Mouse (Mus musculus) limb, embryonic 11.5 days (tissue): ENCODE measurements around the gene Cnpy1. TPM values are rescaled to one million over a fixed set of nuclear protein-coding genes. Genes with fewer than 3 reads are reported as not detected.

Experiments
- ATAC-seq: fragments of 200-750 bp; cut with Nextera tagmentation; 2 replicates; pipeline ENCODE4 v1.8.0; 2017; ENCODE audit warnings: low read depth; ENCODE audit not compliant: insufficient number of reproducible peaks, low FRiP score, low TSS enrichment
- DNase-seq: peaks from one replicate; pipeline ENCODE4 v3.0.0-alpha.2; 2015; ENCODE audit warnings: low spot score
- H3K27ac ChIP-seq: fragments of 300-500 bp; sonication (generic); replicated peaks from 2 replicates; pipeline ENCODE4 v1.5.1; 2014; ENCODE audit warnings: low read depth, mild to moderate bottlenecking, low read length
- H3K27me3 ChIP-seq: fragments of 300-500 bp; sonication (generic); 2 replicates; pipeline ENCODE4 v1.6.1; 2014; ENCODE audit warnings: mild to moderate bottlenecking, low read length, mixed read lengths; ENCODE audit not compliant: control insufficient read depth, insufficient read depth
- H3K36me3 ChIP-seq: fragments of 300-500 bp; sonication (generic); 2 replicates; pipeline ENCODE4 v1.6.1; 2014; ENCODE audit warnings: mild to moderate bottlenecking, low read length, moderate library complexity, mixed read lengths; ENCODE audit not compliant: control insufficient read depth, insufficient read depth
- H3K4me1 ChIP-seq: fragments of 300-500 bp; sonication (generic); 2 replicates; pipeline ENCODE4 v1.6.1; 2014; ENCODE audit warnings: low read length, mixed read lengths; ENCODE audit not compliant: control insufficient read depth, insufficient read depth
- H3K4me2 ChIP-seq: fragments of 300-500 bp; sonication (generic); 2 replicates; pipeline ENCODE4 v1.6.1; 2014; ENCODE audit warnings: low read depth, mild to moderate bottlenecking, moderate library complexity; ENCODE audit not compliant: severe bottlenecking
- H3K4me3 ChIP-seq: fragments of 300-500 bp; sonication (generic); 2 replicates; pipeline ENCODE4 v1.5.1; 2014; ENCODE audit warnings: low read depth, low read length
- H3K9ac ChIP-seq: fragments of 300-500 bp; sonication (generic); 2 replicates; pipeline ENCODE4 v1.6.1; 2014; ENCODE audit warnings: mild to moderate bottlenecking, low read length
- H3K9me3 ChIP-seq: fragments of 300-500 bp; sonication (generic); 2 replicates; pipeline ENCODE4 v1.6.1; 2016; ENCODE audit warnings: low read length; ENCODE audit not compliant: control insufficient read depth
- WGBS: fragments of 180-500 bp; shearing (Covaris S2); extraction: QIAGEN DNeasy Blood & Tissue Kit; methylation state at CpG from one replicate; pipeline ENCODE4 v1.1.7; 2014; 5-methylcytosine and 5-hydroxymethylcytosine counted together
- polyA plus RNA-seq: library from polyadenylated mRNA; unstranded; fragments of >200 nt; fragmentation: Nextera tagmentation; extraction: Ambion mirVana; gene quantifications from 2 replicates; pipeline ENCODE4 v1.2.1, GENCODE M21; 2014

The Cnpy1 gene
- polyA plus RNA-seq, 1 experiment from 2014 or later: not detected

GRCm38 (mm10) chr5:28191201-28192098 lies 54.2 kb downstream of the Cnpy1 start:
- DNase-seq: no peak
- WGBS: 58% methylated on average over 3 of the region's 3 CpGs

GRCm38 (mm10) chr5:28179237-28179790 lies 66.3 kb downstream of the Cnpy1 start:
- no peaks in the 10 kb centered on the region for H3K9me3 ChIP-seq
- WGBS: 24% methylated on average over 7 of the region's 7 CpGs
- DNase-seq (no peak), ATAC-seq (no peak)
- no peaks in the 10 kb centered on the region for H3K36me3 ChIP-seq
- no peak overlapping the region for H3K4me2 ChIP-seq
- H3K27ac ChIP-seq: no peak overlapping the region
- peaks cover 48% of the 10 kb centered on the region for H3K27me3 ChIP-seq
- H3K9ac ChIP-seq: no peak overlapping the region
- no peaks in the 10 kb centered on the region for H3K4me1 ChIP-seq
- no peak overlapping the region for H3K4me3 ChIP-seq

More at GRCm38 (mm10) chr5:28191201-28192098, 54.2 kb downstream of the Cnpy1 start:
- Histone ChIP-seq H3K4me2 (no peak overlapping the region), H3K36me3 (no peaks in the 10 kb centered on the region), H3K4me3 (no peak overlapping the region), H3K27ac (no peak overlapping the region), H3K9me3 (no peaks in the 10 kb centered on the region), H3K4me1 (no peaks in the 10 kb centered on the region), H3K27me3 (no peaks in the 10 kb centered on the region), H3K9ac (no peak overlapping the region)
- ATAC-seq: no peak

GRCm38 (mm10) chr5:28178322-28178721 lies 67.3 kb downstream of the Cnpy1 start:
- Histone ChIP-seq H3K36me3 (no peaks in the 10 kb centered on the region), H3K27ac (no peak overlapping the region), H3K9me3 (no peaks in the 10 kb centered on the region), H3K4me2 (no peak overlapping the region), H3K4me3 (no peak overlapping the region), H3K9ac (no peak overlapping the region), H3K27me3 (peaks cover 57% of the 10 kb centered on the region), H3K4me1 (no peaks in the 10 kb centered on the region)
- ATAC-seq (no peak), DNase-seq (no peak)
- 20% methylated on average over 5 of the region's 5 CpGs for WGBS

GRCm38 (mm10) chr5:28176585-28176984 lies 69.0 kb downstream of the Cnpy1 start:
- Histone ChIP-seq H3K4me1 (no peaks in the 10 kb centered on the region), H3K4me2 (no peak overlapping the region), H3K27me3 (peaks cover 72% of the 10 kb centered on the region), H3K27ac (no peak overlapping the region), H3K9ac (no peak overlapping the region), H3K9me3 (no peaks in the 10 kb centered on the region), H3K36me3 (no peaks in the 10 kb centered on the region), H3K4me3 (no peak overlapping the region)
- DNase-seq (no peak), ATAC-seq (no peak)
- 6% methylated on average over 2 of the region's 2 CpGs for WGBS

GRCm38 (mm10) chr5:28176023-28176422 lies 69.6 kb downstream of the Cnpy1 start:
- Histone ChIP-seq H3K9me3 (no peaks in the 10 kb centered on the region), H3K27me3 (peaks cover 76% of the 10 kb centered on the region), H3K36me3 (no peaks in the 10 kb centered on the region), H3K27ac (no peak overlapping the region), H3K9ac (no peak overlapping the region), H3K4me1 (no peaks in the 10 kb centered on the region), H3K4me2 (no peak overlapping the region), H3K4me3 (no peak overlapping the region)
- DNase-seq (no peak), ATAC-seq (no peak)
- 12% methylated on average over 4 of the region's 4 CpGs for WGBS

- ATAC-seq (no peak), DNase-seq (no peak)
- 2% methylated on average over 10 of the region's 10 CpGs for WGBS
- Histone ChIP-seq H3K27me3 (peaks cover 80% of the 10 kb centered on the region), H3K4me3 (no peak overlapping the region), H3K4me1 (no peaks in the 10 kb centered on the region), H3K9me3 (no peaks in the 10 kb centered on the region), H3K36me3 (no peaks in the 10 kb centered on the region), H3K27ac (no peak overlapping the region), H3K4me2 (no peak overlapping the region), H3K9ac (no peak overlapping the region)
These were observed 70.1 kb downstream of the Cnpy1 start for GRCm38 (mm10) chr5:28175570-28175919.

- no peak overlapping the region for H3K4me3 ChIP-seq
These were observed 70.6 kb downstream of the Cnpy1 start for GRCm38 (mm10) chr5:28174876-28175569.

GRCm38 (mm10) chr5:28174086-28174485 lies 71.5 kb downstream of the Cnpy1 start:
- H3K9me3 ChIP-seq: no peaks in the 10 kb centered on the region
- H3K4me2 ChIP-seq: no peak overlapping the region
- H3K9ac ChIP-seq: no peak overlapping the region
- H3K36me3 ChIP-seq: no peaks in the 10 kb centered on the region
- peaks cover 84% of the 10 kb centered on the region for H3K27me3 ChIP-seq
- H3K4me1 ChIP-seq: no peaks in the 10 kb centered on the region
- H3K27ac ChIP-seq: no peak overlapping the region
- ATAC-seq: no peak
- WGBS: under 1% methylated on average over 9 of the region's 9 CpGs
- no peak overlapping the region for H3K4me3 ChIP-seq
- DNase-seq: no peak

More at GRCm38 (mm10) chr5:28174876-28175569, 70.6 kb downstream of the Cnpy1 start:
- Histone ChIP-seq H3K36me3 (no peaks in the 10 kb centered on the region), H3K27me3 (peaks cover 82% of the 10 kb centered on the region), H3K9me3 (no peaks in the 10 kb centered on the region), H3K9ac (no peak overlapping the region), H3K27ac (no peak overlapping the region), H3K4me2 (no peak overlapping the region), H3K4me1 (no peaks in the 10 kb centered on the region)
- under 1% methylated on average over 24 of the region's 24 CpGs for WGBS
- DNase-seq (peak; percentile 72), ATAC-seq (no peak)
